Mouse (Mus musculus) intestine, embryonic 14.5 days (tissue): ENCODE results near the gene Podxl2. TPM values are rescaled to one million over a fixed set of nuclear protein-coding genes. Genes with fewer than 3 reads are reported as not detected.

Experiments
- ATAC-seq: fragments of 200-750 bp; cut with Nextera tagmentation; replicated peaks from 2 replicates; pipeline ENCODE4 v1.8.0; 2017; ENCODE audit warnings: low read depth, moderate number of reproducible peaks, moderate TSS enrichment, moderate library complexity; ENCODE audit not compliant: low FRiP score, low TSS enrichment
- DNase-seq: peaks from one replicate; pipeline ENCODE4 v3.0.0-alpha.2; 2018; ENCODE audit warnings: low spot score
- H3K27ac ChIP-seq: fragments of 300-500 bp; sonication (generic); 2 replicates; pipeline ENCODE4 v1.5.1; 2014; ENCODE audit warnings: low read depth, mild to moderate bottlenecking, control low read depth
- H3K27me3 ChIP-seq: fragments of 300-500 bp; sonication (generic); replicated peaks from 2 replicates; pipeline ENCODE4 v1.6.1; 2014; ENCODE audit warnings: low read length, control low read depth; ENCODE audit not compliant: control insufficient read depth, insufficient read depth
- H3K36me3 ChIP-seq: fragments of 300-500 bp; sonication (generic); 2 replicates; pipeline ENCODE4 v1.6.1; 2014; ENCODE audit warnings: low read length, control low read depth; ENCODE audit not compliant: control insufficient read depth, insufficient read depth
- H3K4me1 ChIP-seq: fragments of 300-500 bp; sonication (generic); replicated peaks from 2 replicates; pipeline ENCODE4 v1.6.1; 2014; ENCODE audit warnings: low read length, control low read depth, mixed read lengths; ENCODE audit not compliant: control insufficient read depth, insufficient read depth
- H3K4me2 ChIP-seq: fragments of 300-500 bp; sonication (generic); 2 replicates; pipeline ENCODE4 v1.6.1; 2014; ENCODE audit warnings: low read length
- H3K4me3 ChIP-seq: fragments of 300-500 bp; sonication (generic); 2 replicates; pipeline ENCODE4 v1.5.1; 2014; ENCODE audit warnings: low read depth, low read length, control low read depth, mixed read lengths
- H3K9ac ChIP-seq: fragments of 300-500 bp; sonication (generic); 2 replicates; pipeline ENCODE4 v1.6.1; 2014; ENCODE audit warnings: mild to moderate bottlenecking, low read length
- H3K9me3 ChIP-seq: fragments of 300-500 bp; sonication (generic); 2 replicates; pipeline ENCODE4 v1.6.1; 2016; ENCODE audit warnings: low read length, control low read depth; ENCODE audit not compliant: control insufficient read depth
- WGBS: fragments of 180-500 bp; shearing (Covaris S2); extraction: QIAGEN DNeasy Blood & Tissue Kit; methylation state at CpG from one replicate; pipeline ENCODE4 v1.1.7; 2014; 5-methylcytosine and 5-hydroxymethylcytosine counted together
- polyA plus RNA-seq: library from polyadenylated mRNA; unstranded; fragments of >200 nt; fragmentation: Nextera tagmentation; extraction: Ambion mirVana; gene quantifications from 2 replicates; pipeline ENCODE4 v1.2.1, GENCODE M21; 2014

The Podxl2 gene
- polyA plus RNA-seq, 1 experiment from 2014 or later: 68.0 TPM

- Histone ChIP-seq H3K9me3 (no peaks in the 10 kb centered on the region), H3K9ac (no peak overlapping the region), H3K4me1 (peaks cover 10% of the 10 kb centered on the region), H3K36me3 (0 out of 2 replicates have a peak, but pooled peaks cover 11% of the 10 kb centered on the region), H3K4me2 (no peak overlapping the region), H3K27me3 (no peaks in the 10 kb centered on the region), H3K27ac (no peak overlapping the region), H3K4me3 (no peak overlapping the region)
- no peak for ATAC-seq
- DNase-seq: no peak
- WGBS: 56% methylated on average over 3 of the region's 3 CpGs
Measured at GRCm38 (mm10) chr6:88826088-88826487, 48.8 kb downstream of the Podxl2 start.

DNA sequence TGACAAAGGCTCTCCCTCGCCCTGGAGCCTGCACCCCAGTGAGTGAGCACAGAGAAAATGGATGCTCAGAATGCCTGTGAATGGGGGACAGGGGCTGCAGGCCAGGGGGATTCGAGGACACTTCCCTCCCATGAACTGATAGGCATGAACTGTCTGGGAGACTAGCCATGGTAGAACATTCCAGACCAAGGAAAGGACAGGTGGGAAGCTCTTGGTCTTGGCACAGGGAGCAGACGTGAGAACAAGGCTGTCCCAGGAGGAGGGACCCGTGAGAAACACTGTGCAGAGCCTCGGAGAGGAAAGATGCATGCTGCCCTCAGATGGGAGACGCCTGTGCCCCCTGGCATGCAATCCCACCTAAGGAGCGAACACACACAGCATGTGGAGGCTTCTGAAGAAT, 50.7 kb downstream of the Podxl2 start:
- H3K9ac ChIP-seq: no peak overlapping the region
- no peaks in the 10 kb centered on the region for H3K9me3 ChIP-seq
- H3K4me2 ChIP-seq: no peak overlapping the region
- no peak for DNase-seq
- 0 out of 2 replicates have a peak, but pooled peaks cover 11% of the 10 kb centered on the region for H3K36me3 ChIP-seq
- peaks cover 16% of the 10 kb centered on the region for H3K4me1 ChIP-seq
- WGBS: 69% methylated on average over 7 of the region's 7 CpGs
- no peak overlapping the region for H3K4me3 ChIP-seq
- no peaks in the 10 kb centered on the region for H3K27me3 ChIP-seq
- ATAC-seq: no peak
- H3K27ac ChIP-seq: no peak overlapping the region

GRCm38 (mm10) chr6:88821901-88822300, 52.9 kb downstream of the Podxl2 start:
- Histone ChIP-seq H3K36me3 (0 out of 2 replicates have a peak, but pooled peaks cover 16% of the 10 kb centered on the region), H3K27ac (no peak overlapping the region), H3K4me3 (no peak overlapping the region), H3K27me3 (no peaks in the 10 kb centered on the region), H3K9ac (no peak overlapping the region), H3K4me2 (no peak overlapping the region), H3K4me1 (peaks cover 11% of the 10 kb centered on the region), H3K9me3 (no peaks in the 10 kb centered on the region)
- 77% methylated on average over 11 of the region's 11 CpGs for WGBS
- no peak for DNase-seq
- ATAC-seq: no peak

DNA sequence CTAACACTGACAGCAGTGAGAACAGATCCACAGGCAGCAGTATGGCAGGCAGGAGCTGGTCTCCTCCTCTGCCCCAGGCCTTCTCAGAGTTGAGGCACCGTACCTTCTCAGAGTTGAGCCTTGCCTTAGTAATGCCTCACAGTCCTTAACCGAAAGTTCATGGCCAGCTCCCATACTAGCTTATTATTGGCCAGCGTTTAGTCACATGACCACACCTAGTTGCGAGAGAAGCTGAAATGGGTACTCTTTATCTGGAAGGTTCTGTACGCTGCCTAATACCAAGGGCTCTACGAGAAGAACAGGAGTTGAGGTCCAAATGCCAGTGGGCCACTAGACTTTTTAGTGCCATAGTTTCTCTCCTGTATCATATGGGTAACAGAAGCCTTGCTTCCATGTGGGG, 53.5 kb downstream of the Podxl2 start:
- WGBS: 95% methylated on average over 6 of the region's 6 CpGs

DNA sequence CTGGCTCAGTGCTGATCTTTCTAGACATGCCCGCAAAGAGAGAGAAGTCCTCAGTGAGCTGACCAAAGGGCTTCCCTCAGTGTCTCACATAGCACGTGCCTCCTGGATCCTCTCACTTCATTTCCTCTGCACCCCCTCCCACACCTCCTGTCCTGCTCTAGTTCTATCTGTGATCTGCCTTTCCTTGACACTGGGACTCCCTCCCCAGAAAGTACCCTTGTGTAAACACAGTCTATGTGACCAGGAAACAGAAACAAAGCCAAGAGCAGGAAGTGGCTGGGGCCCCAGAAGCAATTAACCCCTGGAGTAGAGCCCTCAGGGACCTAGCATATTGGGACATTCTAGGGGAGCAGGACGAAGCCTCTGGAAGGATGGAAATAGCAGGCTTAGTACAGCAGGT, 54.0 kb downstream of the Podxl2 start:
- no peak for DNase-seq
- Histone ChIP-seq H3K4me3 (no peak overlapping the region), H3K4me1 (peaks cover 7% of the 10 kb centered on the region; the same call in 1 of the 2 replicates), H3K36me3 (0 out of 2 replicates have a peak, but pooled peaks cover 16% of the 10 kb centered on the region), H3K9ac (no peak overlapping the region), H3K9me3 (no peaks in the 10 kb centered on the region), H3K27me3 (no peaks in the 10 kb centered on the region), H3K27ac (no peak overlapping the region), H3K4me2 (no peak overlapping the region)
- ATAC-seq: no peak
- WGBS: 17% methylated on average over 3 of the region's 3 CpGs

More for the DNA sequence above, 53.5 kb downstream of the Podxl2 start:
- ATAC-seq (no peak), DNase-seq (no peak)
- Histone ChIP-seq H3K9me3 (no peaks in the 10 kb centered on the region), H3K27me3 (no peaks in the 10 kb centered on the region), H3K4me2 (no peak overlapping the region), H3K36me3 (0 out of 2 replicates have a peak, but pooled peaks cover 16% of the 10 kb centered on the region), H3K9ac (no peak overlapping the region), H3K4me1 (peaks cover 7% of the 10 kb centered on the region; the same call in 1 of the 2 replicates), H3K27ac (no peak overlapping the region), H3K4me3 (no peak overlapping the region)

- peaks cover 11% of the 10 kb centered on the region for H3K4me1 ChIP-seq
- H3K36me3 ChIP-seq: 0 out of 2 replicates have a peak, but pooled peaks cover 6% of the 10 kb centered on the region
- no peaks in the 10 kb centered on the region for H3K9me3 ChIP-seq
- H3K9ac ChIP-seq: no peak overlapping the region
- WGBS: 85% methylated on average over 3 of the region's 3 CpGs
- H3K4me3 ChIP-seq: no peak overlapping the region
- ATAC-seq (no peak), DNase-seq (no peak)
- no peak overlapping the region for H3K27ac ChIP-seq
- H3K27me3 ChIP-seq: no peaks in the 10 kb centered on the region
- H3K4me2 ChIP-seq: no peak overlapping the region
Measured at GRCm38 (mm10) chr6:88816913-88817312, 57.9 kb downstream of the Podxl2 start.

- Histone ChIP-seq H3K9ac (no peak overlapping the region), H3K27ac (no peak overlapping the region), H3K27me3 (no peaks in the 10 kb centered on the region), H3K4me3 (no peak overlapping the region), H3K4me2 (no peak overlapping the region), H3K4me1 (peaks cover 10% of the 10 kb centered on the region), H3K9me3 (no peaks in the 10 kb centered on the region), H3K36me3 (0 out of 2 replicates have a peak, but pooled peaks cover 6% of the 10 kb centered on the region)
- DNase-seq (no peak), ATAC-seq (no peak)
- 88% methylated on average over 3 of the region's 3 CpGs for WGBS
Measured at GRCm38 (mm10) chr6:88815489-88815888, 59.4 kb downstream of the Podxl2 start.

DNA sequence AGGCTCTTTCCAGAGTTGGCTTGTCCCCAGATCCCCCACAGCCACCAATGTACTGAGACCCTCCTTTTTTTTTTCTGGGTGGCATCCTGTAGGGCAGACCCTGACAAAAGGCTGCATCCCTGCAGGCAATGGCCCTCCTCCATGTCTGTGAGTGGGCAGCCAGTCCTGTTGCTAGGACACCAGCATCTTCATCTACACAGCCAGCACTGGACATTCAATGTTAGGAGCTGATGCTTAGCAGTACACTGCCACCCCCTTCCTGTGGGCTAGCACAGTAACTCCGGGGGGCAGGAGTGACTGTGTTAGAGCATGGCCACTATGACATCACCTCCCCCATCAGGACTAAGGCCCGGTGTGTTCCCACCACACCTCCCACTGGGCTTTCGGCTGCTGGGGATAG, 59.8 kb downstream of the Podxl2 start:
- 86% methylated on average over 3 of the region's 3 CpGs for WGBS
- no peak overlapping the region for H3K27ac ChIP-seq
- H3K9me3 ChIP-seq: no peaks in the 10 kb centered on the region
- no peak overlapping the region for H3K4me3 ChIP-seq
- no peak overlapping the region for H3K9ac ChIP-seq
- no peaks in the 10 kb centered on the region for H3K27me3 ChIP-seq
- H3K4me1 ChIP-seq: peaks cover 15% of the 10 kb centered on the region
- H3K4me2 ChIP-seq: no peak overlapping the region
- ATAC-seq (no peak), DNase-seq (no peak)
- H3K36me3 ChIP-seq: 0 out of 2 replicates have a peak, but pooled peaks cover 6% of the 10 kb centered on the region

DNA sequence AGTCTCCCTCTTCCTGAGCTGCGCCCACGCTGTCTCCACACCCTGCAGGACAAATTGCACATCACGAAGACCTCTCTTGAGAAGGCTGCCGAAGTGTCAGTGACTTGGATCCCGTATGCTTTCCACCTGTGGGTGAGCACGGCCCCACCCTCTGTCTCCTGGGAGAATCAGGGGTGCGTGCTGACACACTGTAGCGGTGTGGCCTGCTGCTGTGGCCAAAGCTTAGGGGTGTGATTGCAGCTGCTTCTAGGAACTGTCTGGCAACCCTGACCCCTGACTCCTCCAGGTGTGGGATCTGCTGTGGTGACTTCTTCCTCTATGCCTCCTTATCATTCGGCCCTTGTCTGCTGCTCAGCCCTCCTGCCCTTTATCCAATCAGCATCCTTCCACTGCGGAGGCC, 61.0 kb downstream of the Podxl2 start:
- Histone ChIP-seq H3K4me2 (no peak overlapping the region), H3K9me3 (no peaks in the 10 kb centered on the region), H3K4me3 (no peak overlapping the region), H3K27me3 (no peaks in the 10 kb centered on the region), H3K36me3 (0 out of 2 replicates have a peak, but pooled peaks cover 8% of the 10 kb centered on the region), H3K9ac (no peak overlapping the region), H3K4me1 (peaks cover 26% of the 10 kb centered on the region), H3K27ac (no peak overlapping the region)
- ATAC-seq (no peak), DNase-seq (no peak)
- 83% methylated on average over 10 of the region's 10 CpGs for WGBS
